In the genomic region with DNA sequence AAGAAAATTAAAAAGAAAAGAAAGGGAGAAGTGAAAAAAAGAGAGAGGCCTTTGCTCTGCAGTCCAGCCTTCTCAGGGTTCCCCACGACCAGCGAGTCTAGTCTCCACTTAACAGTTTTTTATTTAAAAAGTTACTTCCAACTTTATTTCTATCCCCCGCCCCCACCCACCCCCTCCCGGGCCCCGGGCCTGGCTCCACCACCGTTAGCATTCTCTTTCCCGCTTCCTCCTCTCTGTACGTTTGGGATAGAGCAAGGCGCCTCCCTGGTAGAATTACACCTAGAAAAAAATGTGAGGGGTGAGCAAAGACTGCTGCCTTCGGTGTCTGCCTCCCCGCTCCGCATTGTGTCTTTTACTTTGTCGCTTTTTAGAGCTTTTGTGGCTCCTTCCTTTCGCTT, we compare ENCODE assay signal across 8 mouse cellular contexts. TPM values are rescaled to one million over a fixed set of nuclear protein-coding genes. Genes with fewer than 3 reads are reported as not detected.
A peak's percentile ranks its signal among the peaks of the same experiment; 100 is the strongest.
DNase-seq lines count a peak whose midpoint lies in the region; ATAC-seq and TF ChIP-seq lines count a peak whose summit lies in the region.

No protein-coding gene starts in this region.

- H3K36me3 ChIP-seq in forebrain, embryonic 10.5 days (replicated peaks): peaks cover 13% of the 10 kb centered on the region
- H3K36me3 ChIP-seq in limb, embryonic 10.5 days: no peaks in the 10 kb centered on the region
- no peaks in the 10 kb centered on the region for H3K36me3 ChIP-seq in neural tube, embryonic 13.5 days

- peak overlapping the region; percentile 90 for H3K27ac ChIP-seq in forebrain, embryonic 10.5 days
- H3K27ac ChIP-seq in limb, embryonic 10.5 days: peak overlapping the region; percentile 91
- peak overlapping the region; percentile 61 for H3K27ac ChIP-seq in neural tube, embryonic 13.5 days (replicated peaks)

- no peak overlapping the region for H3K9ac ChIP-seq in neural tube, embryonic 13.5 days

- ATAC-seq in neural tube, embryonic 13.5 days (ENCODE audit: low read depth): peak; percentile 81

- no peaks in the 10 kb centered on the region for H3K9me3 ChIP-seq in forebrain, embryonic 10.5 days
- no peaks in the 10 kb centered on the region for H3K9me3 ChIP-seq in limb, embryonic 10.5 days (replicated peaks)
- no peaks in the 10 kb centered on the region for H3K9me3 ChIP-seq in neural tube, embryonic 13.5 days

- no peak for TF ChIP-seq CTCF in lung, adult 2 months (IDR thresholded peaks at IDR 0.05; ENCODE audit: insufficient read depth, low read length)

- H3K4me1 ChIP-seq in lung, adult 2 months (ENCODE audit: control insufficient read depth, insufficient read depth, low read length): no peaks in the 10 kb centered on the region
- peaks cover 45% of the 10 kb centered on the region for H3K4me1 ChIP-seq in forebrain, embryonic 10.5 days
- H3K4me1 ChIP-seq in limb, embryonic 10.5 days: peaks cover 45% of the 10 kb centered on the region
- H3K4me1 ChIP-seq in neural tube, embryonic 13.5 days (replicated peaks): peaks cover 34% of the 10 kb centered on the region

- peak overlapping the region; percentile 27 for H3K4me3 ChIP-seq in lung, adult 2 months (replicated peaks; ENCODE audit: extremely low read depth, low read depth, low read length)
- H3K4me3 ChIP-seq in forebrain, embryonic 10.5 days: peak overlapping the region; percentile 29; the same call in 1 of the 2 replicates
- peak overlapping the region; percentile 20 for H3K4me3 ChIP-seq in limb, embryonic 10.5 days
- H3K4me3 ChIP-seq in neural tube, embryonic 13.5 days: no peak overlapping the region

- DNase-seq in lung, adult 2 months: no peak
- no peak for DNase-seq in lung, adult 18-20 months
- DNase-seq in forebrain, embryonic 10.5 days (ENCODE audit: extremely low spot score, low spot score): peak; percentile 43
- peak; percentile 57 for DNase-seq in limb, embryonic 10.5 days (ENCODE audit: low spot score)
- DNase-seq in left cerebral cortex, adult 8-10 months (ENCODE audit: low spot score in 2 of 2): no peak
- DNase-seq in adrenal gland, adult 8-10 months: no peak
- no peak for DNase-seq in ovary, adult 18-20 months (ENCODE audit: low spot score)

- no peak for TF ChIP-seq POLR2A in lung, adult 2 months (IDR thresholded peaks at IDR 0.05; ENCODE audit: borderline replicate concordance, extremely low read depth, low read depth, low read length)

- WGBS in lung, adult 2 months: 14% methylated on average over 14 of the region's 14 CpGs
- 3% methylated on average over 14 of the region's 14 CpGs for WGBS in forebrain, embryonic 10.5 days
- 4% methylated on average over 14 of the region's 14 CpGs for WGBS in limb, embryonic 10.5 days
- WGBS in neural tube, embryonic 13.5 days: 3% methylated on average over 14 of the region's 14 CpGs

- peaks cover 38% of the 10 kb centered on the region for H3K27me3 ChIP-seq in forebrain, embryonic 10.5 days (ENCODE audit: poor library complexity, severe bottlenecking)
- H3K27me3 ChIP-seq in limb, embryonic 10.5 days (ENCODE audit: low read depth, poor library complexity, severe bottlenecking): no peaks in the 10 kb centered on the region
- H3K27me3 ChIP-seq in neural tube, embryonic 13.5 days: 0 out of 2 replicates have a peak, but pooled peaks cover 11% of the 10 kb centered on the region

- H3K4me2 ChIP-seq in neural tube, embryonic 13.5 days: peak overlapping the region; percentile 39

RNA-seq across cellular contexts. Expression of a gene that starts 51.7 kb away (rescaled TPM):
- polyA plus RNA-seq in lung, adult 2 months (2012; rRNA removed): 3.1 and 3.2 TPM in 2 replicates
- polyA plus RNA-seq in forebrain, embryonic 10.5 days (2016; fragmentation: Nextera tagmentation; extraction: Ambion mirVana): 15.4 and 17.1 TPM in 2 replicates
- 14.0 and 15.7 TPM in 2 replicates for polyA plus RNA-seq in limb, embryonic 10.5 days (2016; fragmentation: Nextera tagmentation; extraction: Ambion mirVana)
- polyA plus RNA-seq in neural tube, embryonic 13.5 days (2015; fragmentation: Nextera tagmentation; extraction: Ambion mirVana): 4.2 and 5.9 TPM in 2 replicates
- 1 to 10 TPM; 3.7 to 6.0 (median 5.4) TPM for total RNA-seq in left cerebral cortex, adult 8-10 months (2022)
- 10 to 100 TPM; 10.8 to 13.6 (median 12.1) TPM for total RNA-seq in adrenal gland, adult 8-10 months (2022)

Comparison
In these comparisons a context has a peak if more than half of its experiments do, and no peak if none do; other contexts are left out.
1. DNase-seq: peak in forebrain, embryonic 10.5 days (single experiment) and limb, embryonic 10.5 days (single experiment); none in lung, adult 2 months (single experiment), lung, adult 18-20 months (0 of 2), left cerebral cortex, adult 8-10 months (0 of 2), adrenal gland, adult 8-10 months (single experiment) and ovary, adult 18-20 months (single experiment).
2. Peak in every context shown above with its lines, with median percentiles within 50 percentile points of each other: H3K27ac ChIP-seq.